Mouse (Mus musculus) megakaryocyte, embryonic 14.5 days (primary cell): Measurements from ENCODE around the gene Lipn.

Source experiments
- FLI1 ChIP-seq: IDR thresholded peaks from 2 replicates; pipeline ENCODE4 v1.6.1; 2012; ENCODE audit warnings: low read length, inconsistent platforms, mixed read lengths
- GATA1 ChIP-seq: IDR thresholded peaks from 3 replicates; pipeline ENCODE4 v1.6.1; 2012; ENCODE audit warnings: mixed read lengths, low read length, inconsistent platforms, borderline replicate concordance

DNA sequence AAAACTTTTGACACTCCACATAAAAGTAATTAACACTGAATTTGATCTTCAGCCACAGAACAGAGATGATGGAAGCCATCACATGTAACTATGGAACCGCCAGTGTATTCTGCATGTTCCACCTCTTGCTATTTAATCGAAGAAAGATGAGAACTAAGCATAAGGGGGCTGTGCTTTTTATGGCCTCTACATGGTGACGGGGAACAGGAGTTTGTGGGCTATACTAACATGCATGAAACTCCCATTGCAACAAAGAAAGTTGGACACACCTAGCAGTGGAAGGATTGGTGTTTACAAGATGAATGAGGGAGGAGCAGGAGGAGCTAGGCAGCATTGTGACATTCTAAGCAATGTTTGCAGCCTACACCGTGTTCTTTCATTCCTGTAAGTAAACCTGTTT is 33.5 kb downstream of the Lipn start, which contains the start of gene Lipm:
- TF ChIP-seq FLI1 (no peak), GATA1 (no peak)
